Mouse (Mus musculus) ES-E14 (cell line): ENCODE measurements around the gene Chst12.

Experiments used
- CHD2 ChIP-seq: IDR thresholded peaks from 2 replicates; pipeline ENCODE4 v1.6.1; 2014; ENCODE audit warnings: mild to moderate bottlenecking, low read depth, low read length, inconsistent platforms
- HCFC1 ChIP-seq: IDR thresholded peaks from 2 replicates; pipeline ENCODE4 v1.6.1; 2012; ENCODE audit warnings: low read length, inconsistent platforms, borderline replicate concordance; ENCODE audit not compliant: insufficient read depth
- MAFK ChIP-seq: IDR thresholded peaks from 2 replicates; pipeline ENCODE4 v1.6.1; 2014; ENCODE audit warnings: mild to moderate bottlenecking, low read depth, low read length, inconsistent platforms; ENCODE audit not compliant: insufficient read depth
- ZC3H11A ChIP-seq: IDR thresholded peaks from 2 replicates; pipeline ENCODE4 v1.6.1; 2012; ENCODE audit warnings: low read depth, mild to moderate bottlenecking, inconsistent platforms, low read length, borderline replicate concordance
- ZNF384 ChIP-seq: IDR thresholded peaks from 2 replicates; pipeline ENCODE4 v1.6.1; 2012; ENCODE audit warnings: low read depth, low read length, inconsistent platforms

DNA sequence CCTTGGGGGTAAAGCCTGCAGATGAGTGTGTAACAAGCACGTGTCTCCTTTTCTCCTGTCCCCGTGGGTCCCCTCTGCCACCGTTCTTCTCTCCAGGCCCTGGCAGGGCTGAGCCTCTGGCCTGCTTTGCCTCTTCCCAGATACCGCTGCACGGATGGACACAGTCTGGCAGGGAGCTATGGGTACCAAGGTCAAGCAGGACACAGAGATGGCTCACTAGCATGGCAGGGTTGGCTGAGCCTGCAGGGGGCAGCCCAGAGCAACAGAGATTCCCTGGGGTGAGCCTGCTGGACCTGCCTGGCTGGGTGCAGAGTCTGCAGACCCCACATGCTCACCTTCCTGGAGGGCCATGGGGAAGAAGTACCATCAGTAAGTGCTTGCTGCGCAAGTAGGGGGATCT, 60.5 kb downstream of the Chst12 start:
- TF ChIP-seq ZC3H11A (no peak), MAFK (no peak), HCFC1 (no peak), CHD2 (no peak), ZNF384 (no peak)
